Mouse (Mus musculus) liver, embryonic 16.5 days (tissue): Measurements from ENCODE around the gene Sgms2. TPM values are rescaled to one million over a fixed set of nuclear protein-coding genes. Genes with fewer than 3 reads are reported as not detected.

Experiments
- ATAC-seq: fragments of 200-750 bp; cut with Nextera tagmentation; 2 replicates; pipeline ENCODE4 v1.8.0; 2017; ENCODE audit warnings: low read depth, mild to moderate bottlenecking, moderate number of reproducible peaks, moderate library complexity
- H3K27ac ChIP-seq: fragments of 300-500 bp; sonication (generic); 2 replicates; pipeline ENCODE4 v1.5.1; 2014; ENCODE audit warnings: mild to moderate bottlenecking, low read length
- H3K27me3 ChIP-seq: fragments of 300-500 bp; sonication (generic); 2 replicates; pipeline ENCODE4 v1.6.1; 2014; ENCODE audit warnings: low read depth, low read length, mixed read lengths; ENCODE audit not compliant: control insufficient read depth, insufficient read depth
- H3K36me3 ChIP-seq: fragments of 300-500 bp; sonication (generic); 2 replicates; pipeline ENCODE4 v1.6.1; 2014; ENCODE audit warnings: mild to moderate bottlenecking; ENCODE audit not compliant: control insufficient read depth, insufficient read depth
- H3K4me1 ChIP-seq: fragments of 300-500 bp; sonication (generic); 2 replicates; pipeline ENCODE4 v1.6.1; 2014; ENCODE audit warnings: low read depth, low read length, mixed read lengths; ENCODE audit not compliant: control insufficient read depth
- H3K4me2 ChIP-seq: fragments of 300-500 bp; sonication (generic); 2 replicates; pipeline ENCODE4 v1.6.1; 2014; ENCODE audit warnings: low read depth, low read length, mixed read lengths
- H3K4me3 ChIP-seq: fragments of 300-500 bp; sonication (generic); 2 replicates; pipeline ENCODE4 v1.5.1; 2014; ENCODE audit warnings: low read depth, mild to moderate bottlenecking, low read length
- H3K9ac ChIP-seq: fragments of 300-500 bp; sonication (generic); 2 replicates; pipeline ENCODE4 v1.6.1; 2014; ENCODE audit warnings: low read depth, low read length
- H3K9me3 ChIP-seq: fragments of 300-500 bp; sonication (generic); replicated peaks from 2 replicates; pipeline ENCODE4 v1.6.1; 2016; ENCODE audit warnings: low read length; ENCODE audit not compliant: control insufficient read depth
- WGBS: fragments of 180-500 bp; shearing (Covaris S2); extraction: QIAGEN DNeasy Blood & Tissue Kit; methylation state at CpG from one replicate; pipeline ENCODE4 v1.1.7; 2014; ENCODE audit not compliant: insufficient replicate concordance; 5-methylcytosine and 5-hydroxymethylcytosine counted together
- polyA plus RNA-seq: library from polyadenylated mRNA; unstranded; fragments of >200 nt; fragmentation: Nextera tagmentation; extraction: Ambion mirVana; gene quantifications from 2 replicates; pipeline ENCODE4 v1.2.1, GENCODE M21; 2015

Sgms2 gene
- polyA plus RNA-seq, 1 experiment from 2014 or later, result 4.9 TPM

GRCm38 (mm10) chr3:131511616-131512015 is 20.4 kb upstream of the Sgms2 start:
- Histone ChIP-seq H3K27ac (no peak overlapping the region), H3K27me3 (no peaks in the 10 kb centered on the region), H3K9ac (no peak overlapping the region), H3K4me3 (no peak overlapping the region), H3K36me3 (no peaks in the 10 kb centered on the region), H3K4me1 (no peaks in the 10 kb centered on the region), H3K4me2 (no peak overlapping the region), H3K9me3 (no peaks in the 10 kb centered on the region)
- 51% methylated on average over 8 of the region's 8 CpGs for WGBS
- ATAC-seq, result no peak

DNA sequence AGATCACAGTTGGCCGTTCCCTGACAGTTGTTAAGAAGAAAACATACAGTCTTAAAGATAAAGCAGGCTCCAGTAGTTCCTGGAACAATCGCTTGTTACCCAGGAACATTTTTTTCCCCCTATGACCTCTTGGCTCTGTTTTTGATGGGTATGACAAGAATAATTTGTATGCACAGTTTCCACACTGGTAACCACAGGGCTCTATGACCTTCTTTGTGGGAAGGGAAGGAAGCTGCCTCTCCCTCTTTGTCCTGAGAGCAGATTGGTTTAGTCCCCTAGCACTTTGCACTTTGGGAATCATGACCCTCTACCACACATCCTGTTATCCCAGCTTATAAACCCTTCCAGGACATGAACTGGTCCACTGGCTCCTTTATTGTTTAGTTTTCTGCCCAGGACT is 16.8 kb upstream of the Sgms2 start:
- ATAC-seq, result no peak
- WGBS, result 61% methylated on average over 2 of the region's 2 CpGs
- H3K4me2 ChIP-seq, result no peak overlapping the region
- no peaks in the 10 kb centered on the region for H3K4me1 ChIP-seq
- no peak overlapping the region for H3K4me3 ChIP-seq
- no peaks in the 10 kb centered on the region for H3K36me3 ChIP-seq
- no peak overlapping the region for H3K9ac ChIP-seq
- H3K27ac ChIP-seq, result no peak overlapping the region
- no peaks in the 10 kb centered on the region for H3K27me3 ChIP-seq
- H3K9me3 ChIP-seq, result no peaks in the 10 kb centered on the region

- no peak overlapping the region for H3K4me2 ChIP-seq
- no peaks in the 10 kb centered on the region for H3K4me1 ChIP-seq
- ATAC-seq, result no peak
- 43% methylated on average over 14 of the region's 14 CpGs for WGBS
- no peaks in the 10 kb centered on the region for H3K27me3 ChIP-seq
- H3K4me3 ChIP-seq, result no peak overlapping the region
- no peak overlapping the region for H3K9ac ChIP-seq
- H3K27ac ChIP-seq, result no peak overlapping the region
- no peaks in the 10 kb centered on the region for H3K9me3 ChIP-seq
- H3K36me3 ChIP-seq, result no peaks in the 10 kb centered on the region
These were observed 13.5 kb upstream of the Sgms2 start for GRCm38 (mm10) chr3:131504595-131505223.

GRCm38 (mm10) chr3:131501677-131502370 is 10.6 kb upstream of the Sgms2 start:
- no peaks in the 10 kb centered on the region for H3K27me3 ChIP-seq
- no peak overlapping the region for H3K4me2 ChIP-seq
- H3K4me1 ChIP-seq, result no peaks in the 10 kb centered on the region
- no peaks in the 10 kb centered on the region for H3K36me3 ChIP-seq
- no peak overlapping the region for H3K27ac ChIP-seq
- no peak overlapping the region for H3K4me3 ChIP-seq
- 68% methylated on average over 10 of the region's 10 CpGs for WGBS
- no peaks in the 10 kb centered on the region for H3K9me3 ChIP-seq
- H3K9ac ChIP-seq, result no peak overlapping the region
- ATAC-seq, result no peak

- no peak for ATAC-seq
- Histone ChIP-seq H3K27ac (no peak overlapping the region), H3K36me3 (no peaks in the 10 kb centered on the region), H3K4me2 (no peak overlapping the region), H3K4me1 (no peaks in the 10 kb centered on the region; the same call in 1 of the 2 replicates), H3K27me3 (no peaks in the 10 kb centered on the region), H3K4me3 (no peak overlapping the region), H3K9me3 (no peaks in the 10 kb centered on the region), H3K9ac (no peak overlapping the region)
- WGBS, result 56% methylated on average over 6 of the region's 6 CpGs
These were observed 8.4 kb upstream of the Sgms2 start for GRCm38 (mm10) chr3:131499651-131500050.

- WGBS, result 72% methylated on average over 10 of the region's 10 CpGs
- no peak overlapping the region for H3K4me2 ChIP-seq
- no peak for ATAC-seq
These were observed 5.4 kb upstream of the Sgms2 start for GRCm38 (mm10) chr3:131496506-131497122.

GRCm38 (mm10) chr3:131495076-131495475 is 3.9 kb upstream of the Sgms2 start:
- Histone ChIP-seq H3K36me3 (no peaks in the 10 kb centered on the region), H3K9me3 (no peaks in the 10 kb centered on the region), H3K9ac (no peak overlapping the region), H3K4me1 (no peaks in the 10 kb centered on the region; the same call in 1 of the 2 replicates), H3K4me3 (no peak overlapping the region), H3K4me2 (no peak overlapping the region), H3K27me3 (peaks cover 13% of the 10 kb centered on the region), H3K27ac (no peak overlapping the region)
- no peak for ATAC-seq
- 50% methylated on average over 1 of the region's 1 CpGs for WGBS

More at GRCm38 (mm10) chr3:131496506-131497122, 5.4 kb upstream of the Sgms2 start:
- Histone ChIP-seq H3K27ac (no peak overlapping the region), H3K4me1 (no peaks in the 10 kb centered on the region; the same call in 1 of the 2 replicates), H3K27me3 (no peaks in the 10 kb centered on the region), H3K4me3 (no peak overlapping the region), H3K9me3 (no peaks in the 10 kb centered on the region), H3K36me3 (no peaks in the 10 kb centered on the region), H3K9ac (no peak overlapping the region)

GRCm38 (mm10) chr3:131493194-131493593 is 2.0 kb upstream of the Sgms2 start:
- 28% methylated on average over 6 of the region's 6 CpGs for WGBS
- no peak for ATAC-seq
- Histone ChIP-seq H3K9ac (no peak overlapping the region), H3K27ac (no peak overlapping the region), H3K4me2 (no peak overlapping the region), H3K36me3 (no peaks in the 10 kb centered on the region), H3K4me1 (no peaks in the 10 kb centered on the region; the same call in 1 of the 2 replicates), H3K4me3 (no peak overlapping the region), H3K27me3 (peaks cover 26% of the 10 kb centered on the region), H3K9me3 (no peaks in the 10 kb centered on the region)

DNA sequence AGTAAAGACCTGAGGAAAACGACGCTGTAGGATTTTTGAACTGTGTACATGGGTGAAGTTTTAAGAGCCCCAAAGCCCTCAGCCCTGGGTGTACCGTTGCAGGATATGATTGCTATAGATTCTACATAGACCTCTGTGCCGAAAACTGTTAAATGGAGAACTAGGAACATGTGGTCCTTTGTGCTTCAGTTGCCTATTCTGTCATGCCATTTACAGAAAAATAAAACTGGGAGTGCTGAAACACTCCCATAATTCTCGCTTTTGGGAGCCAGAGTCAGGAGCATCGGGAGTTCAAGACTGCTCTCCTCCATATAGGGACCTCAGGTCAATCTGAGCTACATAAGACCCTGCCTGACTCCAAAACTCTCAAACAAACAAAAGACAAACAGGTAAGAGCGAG is 769 bp upstream of the Sgms2 start:
- no peaks in the 10 kb centered on the region; the same call in 1 of the 2 replicates for H3K4me1 ChIP-seq
- H3K9me3 ChIP-seq, result no peaks in the 10 kb centered on the region
- H3K4me3 ChIP-seq, result no peak overlapping the region
- H3K4me2 ChIP-seq, result no peak overlapping the region
- no peak overlapping the region for H3K9ac ChIP-seq
- no peak overlapping the region for H3K27ac ChIP-seq
- no peak for ATAC-seq
- H3K27me3 ChIP-seq, result peaks cover 26% of the 10 kb centered on the region
- 58% methylated on average over 7 of the region's 7 CpGs for whole genome bisulfite sequencing
- H3K36me3 ChIP-seq, result no peaks in the 10 kb centered on the region
